Mouse (Mus musculus): Measurements from ENCODE around the gene Clec2d. TPM values are rescaled to one million over a fixed set of nuclear protein-coding genes. Genes with fewer than 3 reads are reported as not detected.
A peak's percentile ranks its signal among the peaks of the same experiment; 100 is the strongest.

Clec2d gene
- polyA plus RNA-seq (2012; rRNA removed) = 12.2 and 14.9 TPM in 2 replicates

GRCm38 (mm10) chr6:129180403-129181169, at the start of gene Clec2d:
TSS of gene Clec2d (plus strand) at chr6:129180615.
- Histone ChIP-seq H3K4me1 (ENCODE audit: control insufficient read depth, insufficient read depth, low read length) (no peaks in the 10 kb centered on the region), H3K4me3 (replicated peaks; ENCODE audit: insufficient read depth, low read depth, low read length) (peak within 1 kb of the TSS; percentile 37), H3K27ac (ENCODE audit: insufficient read depth, low read length) (no peak within 1 kb of the TSS), H3K27me3 (ENCODE audit: control insufficient read depth, insufficient read depth, low read length) (no peaks in the 10 kb centered on the region)
- 2% methylated on average over 15 of the region's 15 CpGs for WGBS
- DNase-seq = peak; percentile 13 to 25
- TF ChIP-seq CTCF (IDR thresholded peaks at IDR 0.05; ENCODE audit: borderline replicate concordance, insufficient read depth, low read depth, low read length) (no peak), POLR2A (IDR thresholded peaks at IDR 0.05; ENCODE audit: borderline replicate concordance, insufficient read depth, low read length) (no peak)

DNA sequence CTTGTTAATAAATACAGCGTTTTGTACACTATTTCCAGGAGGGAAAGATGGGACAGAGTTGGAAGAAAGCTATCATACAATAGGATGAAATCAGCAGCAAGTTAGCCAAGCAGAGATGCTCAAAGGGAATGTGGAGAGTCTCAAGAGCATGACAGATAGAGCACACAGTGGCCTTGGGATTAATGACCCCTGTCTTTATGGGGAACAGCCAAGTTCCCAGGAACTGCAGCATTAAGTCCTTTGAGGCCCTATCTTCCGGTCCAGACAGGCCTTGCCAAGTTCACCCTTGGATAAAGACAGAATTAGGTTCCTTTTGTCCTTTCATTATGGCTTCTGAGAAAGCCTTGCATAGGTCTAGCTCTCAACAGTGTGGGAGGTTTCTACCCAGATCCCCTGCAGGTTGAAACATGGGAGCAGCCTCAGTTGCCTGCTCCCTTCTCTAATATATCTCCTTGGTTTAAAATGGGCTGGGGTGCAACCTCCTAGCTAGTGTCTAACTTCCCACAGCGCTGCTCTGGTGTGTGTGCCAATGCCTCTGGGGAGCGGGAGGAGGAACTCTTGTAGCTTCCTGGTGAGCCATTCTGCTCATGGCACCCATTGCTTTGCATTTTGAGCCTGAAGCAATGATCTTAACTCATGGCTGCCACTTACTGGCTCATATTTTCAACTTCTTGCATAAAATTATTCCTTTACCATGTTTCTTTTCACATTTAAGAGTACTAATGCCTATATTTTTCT, 47.6 kb upstream of the Clec2d start:
- H3K27me3 ChIP-seq (ENCODE audit: control insufficient read depth, insufficient read depth, low read length) = no peaks in the 10 kb centered on the region
- no peak overlapping the region for H3K27ac ChIP-seq (ENCODE audit: insufficient read depth, low read length)
- DNase-seq = no peak
- H3K4me3 ChIP-seq (replicated peaks; ENCODE audit: insufficient read depth, low read depth, low read length) = no peak overlapping the region
- 75% methylated on average over 4 of the region's 4 CpGs for WGBS
- no peaks in the 10 kb centered on the region for H3K4me1 ChIP-seq (ENCODE audit: control insufficient read depth, insufficient read depth, low read length)
- TF ChIP-seq POLR2A (IDR thresholded peaks at IDR 0.05; ENCODE audit: borderline replicate concordance, insufficient read depth, low read length) (no peak), CTCF (IDR thresholded peaks at IDR 0.05; ENCODE audit: borderline replicate concordance, insufficient read depth, low read depth, low read length) (no peak)

GRCm38 (mm10) chr6:129146812-129147211, 33.6 kb upstream of the Clec2d start:
- Histone ChIP-seq H3K4me3 (replicated peaks; ENCODE audit: insufficient read depth, low read depth, low read length) (no peak overlapping the region), H3K27me3 (ENCODE audit: control insufficient read depth, insufficient read depth, low read length) (no peaks in the 10 kb centered on the region), H3K27ac (ENCODE audit: insufficient read depth, low read length) (no peak overlapping the region), H3K4me1 (ENCODE audit: control insufficient read depth, insufficient read depth, low read length) (no peaks in the 10 kb centered on the region)
- TF ChIP-seq CTCF (IDR thresholded peaks at IDR 0.05; ENCODE audit: borderline replicate concordance, insufficient read depth, low read depth, low read length) (no peak), POLR2A (IDR thresholded peaks at IDR 0.05; ENCODE audit: borderline replicate concordance, insufficient read depth, low read length) (no peak)
- DNase-seq = no peak
- 95% methylated on average over 2 of the region's 2 CpGs for WGBS

GRCm38 (mm10) chr6:129160103-129160502, 20.3 kb upstream of the Clec2d start:
- no peak for DNase-seq
- no peaks in the 10 kb centered on the region for H3K4me1 ChIP-seq (ENCODE audit: control insufficient read depth, insufficient read depth, low read length)
- no peak overlapping the region for H3K4me3 ChIP-seq (replicated peaks; ENCODE audit: insufficient read depth, low read depth, low read length)
- no peaks in the 10 kb centered on the region; the same call in 1 of the 2 replicates for H3K27me3 ChIP-seq (ENCODE audit: control insufficient read depth, insufficient read depth, low read length)
- H3K27ac ChIP-seq (ENCODE audit: insufficient read depth, low read length) = no peak overlapping the region
- WGBS = 89% methylated on average over 3 of the region's 3 CpGs
- TF ChIP-seq POLR2A (IDR thresholded peaks at IDR 0.05; ENCODE audit: borderline replicate concordance, insufficient read depth, low read length) (no peak), CTCF (IDR thresholded peaks at IDR 0.05; ENCODE audit: borderline replicate concordance, insufficient read depth, low read depth, low read length) (no peak)

- 93% methylated on average over 3 of the region's 3 CpGs for WGBS
- TF ChIP-seq POLR2A (IDR thresholded peaks at IDR 0.05; ENCODE audit: borderline replicate concordance, insufficient read depth, low read length) (no peak), CTCF (IDR thresholded peaks at IDR 0.05; ENCODE audit: borderline replicate concordance, insufficient read depth, low read depth, low read length) (no peak)
- Histone ChIP-seq H3K27ac (ENCODE audit: insufficient read depth, low read length) (no peak overlapping the region), H3K4me3 (replicated peaks; ENCODE audit: insufficient read depth, low read depth, low read length) (no peak overlapping the region), H3K4me1 (ENCODE audit: control insufficient read depth, insufficient read depth, low read length) (no peaks in the 10 kb centered on the region), H3K27me3 (ENCODE audit: control insufficient read depth, insufficient read depth, low read length) (no peaks in the 10 kb centered on the region; the same call in 1 of the 2 replicates)
- no peak for DNase-seq
Observed at GRCm38 (mm10) chr6:129161136-129161535, 19.3 kb upstream of the Clec2d start.

GRCm38 (mm10) chr6:129161951-129162350, 18.5 kb upstream of the Clec2d start:
- DNase-seq = no peak
- H3K4me1 ChIP-seq (ENCODE audit: control insufficient read depth, insufficient read depth, low read length) = no peaks in the 10 kb centered on the region
- H3K27ac ChIP-seq (ENCODE audit: insufficient read depth, low read length) = no peak overlapping the region
- H3K27me3 ChIP-seq (ENCODE audit: control insufficient read depth, insufficient read depth, low read length) = no peaks in the 10 kb centered on the region; the same call in 1 of the 2 replicates
- TF ChIP-seq CTCF (IDR thresholded peaks at IDR 0.05; ENCODE audit: borderline replicate concordance, insufficient read depth, low read depth, low read length) (no peak), POLR2A (IDR thresholded peaks at IDR 0.05; ENCODE audit: borderline replicate concordance, insufficient read depth, low read length) (no peak)
- H3K4me3 ChIP-seq (replicated peaks; ENCODE audit: insufficient read depth, low read depth, low read length) = no peak overlapping the region

GRCm38 (mm10) chr6:129162587-129163159, 17.7 kb upstream of the Clec2d start:
- no peaks in the 10 kb centered on the region for H3K4me1 ChIP-seq (ENCODE audit: control insufficient read depth, insufficient read depth, low read length)
- no peaks in the 10 kb centered on the region; the same call in 1 of the 2 replicates for H3K27me3 ChIP-seq (ENCODE audit: control insufficient read depth, insufficient read depth, low read length)
- no peak overlapping the region for H3K4me3 ChIP-seq (replicated peaks; ENCODE audit: insufficient read depth, low read depth, low read length)
- DNase-seq = no peak
- no peak overlapping the region for H3K27ac ChIP-seq (ENCODE audit: insufficient read depth, low read length)
- TF ChIP-seq POLR2A (IDR thresholded peaks at IDR 0.05; ENCODE audit: borderline replicate concordance, insufficient read depth, low read length) = no peak
- no peak for TF ChIP-seq CTCF (IDR thresholded peaks at IDR 0.05; ENCODE audit: borderline replicate concordance, insufficient read depth, low read depth, low read length)
- WGBS = 82% methylated on average over 3 of the region's 3 CpGs

All from cerebellum, adult 2 months (tissue).